24 mouse cellular contexts compared by ENCODE assay signal in the genomic region with DNA sequence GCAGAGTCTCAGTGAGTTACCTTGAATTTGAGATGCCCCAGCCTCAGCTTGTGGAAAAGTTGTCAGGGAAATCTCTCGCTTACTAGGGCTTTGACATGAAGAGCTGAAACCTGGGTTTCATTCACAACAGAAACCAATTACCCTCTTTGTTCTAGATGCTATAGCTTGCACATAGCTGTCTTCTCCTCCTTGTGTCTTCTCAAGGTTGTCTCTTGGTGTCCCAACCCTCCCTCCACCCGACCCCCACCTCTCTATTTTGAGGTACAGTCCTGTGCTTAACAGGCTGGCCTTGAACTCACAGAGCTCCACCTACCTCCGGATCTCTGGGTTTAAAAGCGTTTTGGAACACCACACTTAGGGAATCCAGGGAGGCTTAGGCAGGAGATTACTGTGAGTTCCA. TPM values are rescaled to one million over a fixed set of nuclear protein-coding genes. Genes with fewer than 3 reads are reported as not detected.
DNase-seq lines count a peak whose midpoint lies in the region.
"Had no signal": no experiment of that assay in that cellular context is flagged by ENCODE, and none has a peak within 500 bp of the region (broad histone marks: within the 10 kb centered on the region; RNA-seq: fewer than 3 reads in every experiment).

No protein-coding gene starts in this region.

- DNase-seq in heart, embryonic 10.5 days (ENCODE audit: low spot score): no peak
- DNase-seq in heart, adult 9 months (ENCODE audit: low spot score in 2 of 2): no peak
- DNase-seq in ES-CJ7 (ENCODE audit: low read depth, low spot score): peak; percentile 72
- peak; percentile 81 for DNase-seq in R1 (ENCODE audit: low read depth, low spot score)
- no peak for DNase-seq in right cerebral cortex, adult 2 months (ENCODE audit: low spot score in 2 of 2)
- DNase-seq in left cerebral cortex, adult 11 months (ENCODE audit: low spot score): no peak
- DNase-seq: adrenal gland, adult 2 months; adrenal gland, postnatal 10 days; adrenal gland, postnatal 25 days; B cell, adult 2 months; cerebellum, adult 11 months; cerebellum, adult 18-20 months; cerebellum, adult 8-10 months; cerebellum, adult 9-11 months; cerebellum, postnatal 14 days; cerebellum, postnatal 36 days; embryo, embryonic 11 days had no signal

- H3K9me3 ChIP-seq in heart, embryonic 10.5 days: no peaks in the 10 kb centered on the region
- H3K9me3 ChIP-seq: embryonic facial prominence, embryonic 13.5 days; embryonic facial prominence, embryonic 15.5 days; forebrain, embryonic 10.5 days; forebrain, embryonic 12.5 days; G1E had no signal

- 0 out of 2 replicates have a peak overlapping the region, but pooled peaks have one; percentile 16 for H3K27ac ChIP-seq in heart, embryonic 10.5 days
- H3K27ac ChIP-seq: embryonic facial prominence, embryonic 13.5 days; embryonic facial prominence, embryonic 15.5 days; forebrain, embryonic 10.5 days; forebrain, embryonic 12.5 days had no signal

- no peak overlapping the region for H3K4me3 ChIP-seq in heart, embryonic 10.5 days
- H3K4me3 ChIP-seq: embryonic facial prominence, embryonic 13.5 days; embryonic facial prominence, embryonic 15.5 days; erythroblast, embryonic 14.5 days; forebrain, embryonic 10.5 days; forebrain, embryonic 12.5 days had no signal

- H3K36me3 ChIP-seq in heart, embryonic 10.5 days: no peaks in the 10 kb centered on the region
- H3K36me3 ChIP-seq: embryonic facial prominence, embryonic 13.5 days; embryonic facial prominence, embryonic 15.5 days; forebrain, embryonic 10.5 days; forebrain, embryonic 12.5 days; G1E had no signal

- no peaks in the 10 kb centered on the region for H3K27me3 ChIP-seq in heart, embryonic 10.5 days (ENCODE audit: insufficient read depth, poor library complexity, severe bottlenecking)
- H3K27me3 ChIP-seq: embryonic facial prominence, embryonic 13.5 days; embryonic facial prominence, embryonic 15.5 days; forebrain, embryonic 12.5 days; Patski had no signal

- H3K4me1 ChIP-seq in heart, embryonic 10.5 days: 0 out of 2 replicates have a peak, but pooled peaks cover 5% of the 10 kb centered on the region
- H3K4me1 ChIP-seq: embryonic facial prominence, embryonic 13.5 days; embryonic facial prominence, embryonic 15.5 days; forebrain, embryonic 12.5 days had no signal

- 67% methylated on average over 4 of the region's 4 CpGs for WGBS in heart, embryonic 10.5 days

RNA-seq across cellular contexts. Expression of gene Pim1, which starts 14.1 kb away (rescaled TPM):
- 28.7 and 31.4 TPM in 2 replicates for polyA plus RNA-seq in heart, embryonic 10.5 days (2016; fragmentation: Nextera tagmentation; extraction: Ambion mirVana)

Comparison
In these comparisons a context has a peak if more than half of its experiments do, and no peak if none do; other contexts are left out.
1. DNase-seq: peak in ES-CJ7 (single experiment) and R1 (single experiment); none in heart, embryonic 10.5 days (single experiment), heart, adult 9 months (0 of 2), right cerebral cortex, adult 2 months (0 of 2) and left cerebral cortex, adult 11 months (single experiment).